In the genomic region with DNA sequence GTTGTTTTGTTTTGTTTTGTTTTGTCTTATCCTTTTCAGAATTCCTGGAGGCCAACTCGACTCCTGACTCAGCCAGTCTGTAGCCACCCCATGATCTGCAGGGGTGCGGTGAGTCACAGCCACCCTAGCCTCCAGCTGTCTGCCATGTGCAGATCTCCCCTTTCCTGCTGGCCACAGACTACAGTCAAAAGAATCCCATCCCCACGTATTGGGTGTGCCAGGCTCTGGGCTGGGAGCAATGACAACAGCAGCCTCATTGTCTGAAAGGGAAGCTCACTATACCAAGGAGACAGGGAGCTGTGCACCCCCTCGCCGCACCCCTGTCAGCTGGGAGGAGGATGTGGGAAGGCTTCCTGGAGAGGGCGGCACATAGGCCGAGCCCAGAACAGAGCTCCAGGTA, we compare ENCODE assay signal across 17 mouse cellular contexts. TPM values are rescaled to one million over a fixed set of nuclear protein-coding genes. Genes with fewer than 3 reads are reported as not detected.
DNase-seq lines count a peak whose midpoint lies in the region; ATAC-seq and TF ChIP-seq lines count a peak whose summit lies in the region.
"Had no signal": no experiment of that assay in that cellular context is flagged by ENCODE, and none has a peak within 500 bp of the region (broad histone marks: within the 10 kb centered on the region; RNA-seq: fewer than 3 reads in every experiment).

No protein-coding gene starts in this region.

- 0 out of 2 replicates have a peak overlapping the region, but pooled peaks have one; percentile 2 for H3K9ac ChIP-seq in ES-E14 (ENCODE audit: insufficient read depth, low read depth, low read length, poor library complexity, severe bottlenecking)
- H3K9ac ChIP-seq: forebrain, embryonic 13.5 days; heart, embryonic 15.5 days; hindbrain, embryonic 15.5 days; kidney, embryonic 15.5 days; liver, embryonic 12.5 days; stomach, embryonic 15.5 days had no signal

- H3K79me2 ChIP-seq in myocyte (ENCODE audit: control insufficient read depth, insufficient read depth), result no peaks in the 10 kb centered on the region

- H3K36me3 ChIP-seq in megakaryocyte, embryonic 14.5 days (replicated peaks; ENCODE audit: low read length), result no peaks in the 10 kb centered on the region
- H3K36me3 ChIP-seq in ES-E14 (ENCODE audit: control insufficient read depth, insufficient read depth, low read length, poor library complexity, severe bottlenecking), result no peaks in the 10 kb centered on the region
- H3K36me3 ChIP-seq in myocyte (ENCODE audit: control insufficient read depth, insufficient read depth), result no peaks in the 10 kb centered on the region
- H3K36me3 ChIP-seq: heart, embryonic 15.5 days; hindbrain, embryonic 15.5 days; kidney, embryonic 15.5 days; liver, embryonic 12.5 days; stomach, embryonic 15.5 days had no signal

- peak; percentile 56 for DNase-seq in ES-E14 (ENCODE audit: low read depth, low spot score)
- DNase-seq in adrenal gland, postnatal 14 days, result peak; percentile 70
- no peak for DNase-seq in thymus, postnatal 36 days
- DNase-seq: cerebellum, adult 9-11 months; gastrocnemius, postnatal 25 days; thymus, postnatal 14 days had no signal

- H3K4me1 ChIP-seq in megakaryocyte, embryonic 14.5 days, result peaks cover 99% of the 10 kb centered on the region
- peaks cover 19 to 52% of the 10 kb centered on the region in 2 experiments for H3K4me1 ChIP-seq in ES-E14 (ENCODE audit: control insufficient read depth in 2 of 2, insufficient read depth in 2 of 2, low read length in 2 of 2, poor library complexity in 1 of 2)
- H3K4me1 ChIP-seq: forebrain, embryonic 13.5 days; hindbrain, embryonic 15.5 days had no signal

- in situ Hi-C loops in ES-E14 (cut with MboI; ENCODE audit: low sequenced_read_pairs in 2 of 2, unreplicated experiment in 2 of 2), result no loop called here

- no peak for ATAC-seq in megakaryocyte, adult 5-6 weeks (ENCODE audit: poor library complexity, severe bottlenecking)
- no peak for ATAC-seq in CD4-positive, CD25-positive, alpha-beta regulatory T cell, adult 4 months
- ATAC-seq: forebrain, embryonic 13.5 days; liver, embryonic 12.5 days had no signal

- no peaks in the 10 kb centered on the region for H3K9me3 ChIP-seq in megakaryocyte, embryonic 14.5 days
- H3K9me3 ChIP-seq in ES-E14 (ENCODE audit: control insufficient read depth, insufficient read depth, low read depth, low read length), result no peaks in the 10 kb centered on the region
- H3K9me3 ChIP-seq: forebrain, embryonic 13.5 days; heart, embryonic 15.5 days; hindbrain, embryonic 15.5 days; kidney, embryonic 15.5 days; liver, embryonic 12.5 days; stomach, embryonic 15.5 days had no signal

- H3ac ChIP-seq in myocyte (ENCODE audit: control insufficient read depth, insufficient read length), result no peak overlapping the region

- no peaks in the 10 kb centered on the region for H3K27me3 ChIP-seq in megakaryocyte, embryonic 14.5 days (replicated peaks)
- no peaks in the 10 kb centered on the region for H3K27me3 ChIP-seq in myocyte (ENCODE audit: control insufficient read depth, insufficient read depth, insufficient read length)
- H3K27me3 ChIP-seq: forebrain, embryonic 13.5 days; heart, embryonic 15.5 days; hindbrain, embryonic 15.5 days; kidney, embryonic 15.5 days; stomach, embryonic 15.5 days had no signal

- H3K4me3 ChIP-seq in megakaryocyte, embryonic 14.5 days (replicated peaks), result peak overlapping the region; percentile 62
- H3K4me3 ChIP-seq in ES-E14 (ENCODE audit: insufficient read depth in 1 of 2, low read depth in 1 of 2, low read length in 2 of 2, poor library complexity in 1 of 2, severe bottlenecking in 1 of 2), result no peak overlapping the region
- no peak overlapping the region for H3K4me3 ChIP-seq in myocyte
- H3K4me3 ChIP-seq: forebrain, embryonic 13.5 days; heart, embryonic 15.5 days; hindbrain, embryonic 15.5 days; kidney, embryonic 15.5 days; liver, embryonic 12.5 days; stomach, embryonic 15.5 days had no signal

- peak; percentile 58 for TF ChIP-seq POLR2A in myocyte (IDR thresholded peaks at IDR 0.05; ENCODE audit: insufficient read length, low read depth)

- H3K4me2 ChIP-seq in myocyte (ENCODE audit: low read depth), result peak overlapping the region; percentile 75
- H3K4me2 ChIP-seq: forebrain, embryonic 13.5 days; heart, embryonic 15.5 days; hindbrain, embryonic 15.5 days; kidney, embryonic 15.5 days; liver, embryonic 12.5 days; stomach, embryonic 15.5 days had no signal

- peak overlapping the region; percentile 54 for H3K27ac ChIP-seq in ES-E14 (ENCODE audit: insufficient read depth, low read depth, low read length, poor library complexity, severe bottlenecking)
- H3K27ac ChIP-seq: forebrain, embryonic 13.5 days; heart, embryonic 15.5 days; hindbrain, embryonic 15.5 days; liver, embryonic 12.5 days; macrophage; stomach, embryonic 15.5 days had no signal

TF ChIP-seq in ES-E14, 5 proteins besides CTCF, POLR2A, EP300 and RAD21:
- TF ChIP-seq MAFK (IDR thresholded peaks at IDR 0.05; ENCODE audit: insufficient read depth, low read depth, low read length) (0 out of 2 replicates have a peak, but pooled peaks have one; percentile 34), CHD2 (IDR thresholded peaks at IDR 0.05; ENCODE audit: low read depth, low read length) (no peak)

TF ChIP-seq in myocyte, 11 proteins besides CTCF, POLR2A, EP300 and RAD21:
- TF ChIP-seq SRF (IDR thresholded peaks at IDR 0.05; ENCODE audit: control insufficient read depth, insufficient read length, low read depth), result no peak
- no peak for TF ChIP-seq REST (IDR thresholded peaks at IDR 0.05; ENCODE audit: insufficient read depth, insufficient read length)
- TF ChIP-seq MYOG (IDR thresholded peaks at IDR 0.05; ENCODE audit: control insufficient read depth in 1 of 3, insufficient read depth in 1 of 3, insufficient read length in 2 of 3, low read depth in 2 of 3), result peak; percentile 94 to 98 (median 97)
- TF ChIP-seq TCF3 (IDR thresholded peaks at IDR 0.05; ENCODE audit: insufficient read length, low read depth), result peak; percentile 93
- TF ChIP-seq MAX (IDR thresholded peaks at IDR 0.05; ENCODE audit: low read depth), result peak; percentile 96
- peak; percentile 22 for TF ChIP-seq USF1 (IDR thresholded peaks at IDR 0.05; ENCODE audit: low read depth)
- peak; percentile 78 to 97 (median 97) for TF ChIP-seq MYOD1 (IDR thresholded peaks at IDR 0.05; ENCODE audit: control insufficient read depth in 1 of 3, insufficient read length in 2 of 3, low read depth in 2 of 3)
- no peak for TF ChIP-seq POLR2AphosphoS2 (IDR thresholded peaks at IDR 0.05; ENCODE audit: insufficient read length, low read depth)
- TF ChIP-seq CEBPB (IDR thresholded peaks at IDR 0.05; ENCODE audit: insufficient read depth, poor library complexity, severe bottlenecking), result peak; percentile 38; the same call in 1 of the 2 replicates
- no peak for TF ChIP-seq E2F4 (IDR thresholded peaks at IDR 0.05; ENCODE audit: insufficient read depth)
- peak; percentile 98 for TF ChIP-seq TCF12 (IDR thresholded peaks at IDR 0.05; ENCODE audit: insufficient read depth, poor library complexity, severe bottlenecking)

RNA-seq across cellular contexts. Expression of gene Txn2, which starts 40.5 kb away (rescaled TPM):
- polyA plus RNA-seq in megakaryocyte, embryonic 14.5 days (2012; ENCODE audit: insufficient read depth, low replicate concordance), result 186 and 405 TPM in 2 replicates
- 162 and 187 TPM in 2 replicates for total RNA-seq in megakaryocyte, adult 5-6 weeks (2015)
- 23.2 and 39.4 TPM in 2 replicates for total RNA-seq in megakaryocyte, adult 5-6 weeks (2017)
- total RNA-seq in ES-E14 (2012; rRNA removed), result 90.3 and 91.1 TPM in 2 replicates
- 430 and 443 TPM in 2 replicates for total RNA-seq in adrenal gland, postnatal 14 days (2021)
- polyA plus RNA-seq in myocyte (2012; fragmentation: generic; extraction: Trizol), result 383 TPM
- 100 to 1,000 TPM; 232 to 276 TPM for polyA plus RNA-seq in CD4-positive, CD25-positive, alpha-beta regulatory T cell, adult 4 months (2017; shearing (Covaris generic))

RNA-seq across cellular contexts. Expression of gene Myh9, which starts 46.3 kb away (rescaled TPM):
- polyA plus RNA-seq in megakaryocyte, embryonic 14.5 days (2012; ENCODE audit: insufficient read depth, low replicate concordance), result 1,439 and 1,641 TPM in 2 replicates
- 464 and 549 TPM in 2 replicates for total RNA-seq in megakaryocyte, adult 5-6 weeks (2015)
- 759 and 878 TPM in 2 replicates for total RNA-seq in megakaryocyte, adult 5-6 weeks (2017)
- 146 and 152 TPM in 2 replicates for total RNA-seq in ES-E14 (2012; rRNA removed)
- 280 and 301 TPM in 2 replicates for total RNA-seq in adrenal gland, postnatal 14 days (2021)
- 466 TPM for polyA plus RNA-seq in myocyte (2012; fragmentation: generic; extraction: Trizol)
- 100 to 1,000 TPM; 206 to 220 TPM for polyA plus RNA-seq in CD4-positive, CD25-positive, alpha-beta regulatory T cell, adult 4 months (2017; shearing (Covaris generic))

Comparison
In these comparisons a context has a peak if more than half of its experiments do, and no peak if none do; other contexts are left out.
1. DNase-seq: peak in ES-E14 (single experiment) and adrenal gland, postnatal 14 days (single experiment); none in thymus, postnatal 36 days (0 of 2).